Mouse (Mus musculus) erythroblast, embryonic 14.5 days (primary cell): ENCODE results near the gene Nsmce1. TPM values are rescaled to one million over a fixed set of nuclear protein-coding genes. Genes with fewer than 3 reads are reported as not detected.

Source experiments
- H3K27me3 ChIP-seq: 2 replicates; pipeline ENCODE4 v1.6.1; 2012; ENCODE audit warnings: inconsistent platforms; ENCODE audit not compliant: control insufficient read depth
- H3K36me3 ChIP-seq: 2 replicates; pipeline ENCODE4 v1.6.1; 2012; ENCODE audit warnings: mild to moderate bottlenecking, inconsistent platforms; ENCODE audit not compliant: control insufficient read depth
- H3K4me1 ChIP-seq: 2 replicates; pipeline ENCODE4 v1.6.1; 2012; ENCODE audit warnings: inconsistent platforms; ENCODE audit not compliant: control insufficient read depth
- H3K4me3 ChIP-seq: replicated peaks from 2 replicates; pipeline ENCODE3; 2012; ENCODE audit warnings: moderate library complexity, mild to moderate bottlenecking, inconsistent platforms
- H3K9me3 ChIP-seq: 2 replicates; pipeline ENCODE4 v1.6.1; 2012; ENCODE audit warnings: low read length, inconsistent platforms, mixed read lengths; ENCODE audit not compliant: control insufficient read depth
- GATA1 ChIP-seq: IDR thresholded peaks from 2 replicates; pipeline ENCODE4 v1.6.1; 2012; ENCODE audit warnings: low read length, inconsistent platforms, mixed read lengths
- TAL1 ChIP-seq: IDR thresholded peaks from 3 replicates; pipeline ENCODE4 v1.6.1; 2012; ENCODE audit warnings: low read length, inconsistent platforms, mixed read lengths
- polyA plus RNA-seq: library from polyadenylated mRNA; stranded (reverse); fragments of >175 nt; gene quantifications from 2 replicates; pipeline ENCODE4 v1.2.3, GENCODE M21; 2012

Gene Nsmce1
- polyA plus RNA-seq, 1 experiment: 2.9 TPM

DNA sequence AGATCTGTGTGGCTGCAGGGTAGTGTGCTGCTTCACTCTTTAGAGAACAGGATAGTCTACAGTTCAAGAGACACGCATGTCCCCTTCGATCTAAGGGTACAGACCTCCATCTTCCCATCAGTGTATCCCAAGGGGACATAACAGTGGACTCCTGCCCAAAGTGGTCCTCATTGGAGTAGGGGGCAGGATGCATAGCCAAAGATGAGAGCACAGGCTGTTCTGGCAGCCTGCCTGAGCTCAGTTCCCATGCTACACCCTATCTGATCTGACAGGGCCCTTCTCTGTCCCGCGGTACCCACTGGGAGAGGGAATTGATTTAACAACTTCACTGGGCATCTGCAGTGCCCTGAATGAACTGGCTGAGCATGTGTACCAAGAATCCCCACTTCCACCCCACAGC lies 37.7 kb downstream of the Nsmce1 start:
- H3K4me3 ChIP-seq: no peak overlapping the region
- TF ChIP-seq TAL1 (no peak), GATA1 (no peak)
- no peaks in the 10 kb centered on the region for H3K9me3 ChIP-seq
- H3K36me3 ChIP-seq: peaks cover 80% of the 10 kb centered on the region
- H3K27me3 ChIP-seq: no peaks in the 10 kb centered on the region
- peaks cover 16% of the 10 kb centered on the region for H3K4me1 ChIP-seq

DNA sequence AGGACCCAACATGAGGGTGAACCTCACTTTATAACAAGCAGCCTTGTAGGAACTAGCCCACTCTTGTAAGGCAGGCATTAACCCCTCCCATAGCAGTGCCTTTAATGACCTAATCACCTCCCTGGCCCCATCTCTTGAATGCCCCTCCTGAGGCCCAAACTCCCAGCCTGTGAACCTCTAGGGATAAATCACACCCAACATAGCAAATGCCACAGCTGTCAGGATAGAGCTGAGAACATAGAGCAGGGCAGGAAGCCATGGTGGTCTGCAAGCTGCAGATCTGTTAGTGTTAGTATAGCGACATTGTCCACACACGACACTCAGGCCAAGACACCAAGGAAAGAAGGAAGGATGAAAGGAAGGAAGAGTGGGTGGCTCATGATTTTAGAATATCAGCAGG lies 40.3 kb downstream of the Nsmce1 start:
- no peaks in the 10 kb centered on the region for H3K27me3 ChIP-seq
- no peak overlapping the region for H3K4me3 ChIP-seq
- peaks cover 72% of the 10 kb centered on the region for H3K36me3 ChIP-seq
- peaks cover 29% of the 10 kb centered on the region for H3K4me1 ChIP-seq
- peaks cover 5% of the 10 kb centered on the region; the same call in 1 of the 2 replicates for H3K9me3 ChIP-seq
- TF ChIP-seq GATA1 (no peak), TAL1 (no peak)

- Histone ChIP-seq H3K4me1 (peaks cover 33% of the 10 kb centered on the region), H3K27me3 (no peaks in the 10 kb centered on the region), H3K36me3 (peaks cover 70% of the 10 kb centered on the region), H3K9me3 (peaks cover 5% of the 10 kb centered on the region; the same call in 1 of the 2 replicates), H3K4me3 (no peak overlapping the region)
- TF ChIP-seq TAL1 (no peak), GATA1 (no peak)
These were observed 40.7 kb downstream of the Nsmce1 start for GRCm38 (mm10) chr7:125450678-125451077.

- peaks cover 64% of the 10 kb centered on the region for H3K4me1 ChIP-seq
- peaks cover 16% of the 10 kb centered on the region for H3K36me3 ChIP-seq
- peak within 1 kb of the TSS; percentile 79 for H3K4me3 ChIP-seq
- peaks cover 5% of the 10 kb centered on the region; the same call in 1 of the 2 replicates for H3K9me3 ChIP-seq
- TF ChIP-seq GATA1 (no peak), TAL1 (no peak)
- no peaks in the 10 kb centered on the region for H3K27me3 ChIP-seq
These were observed 46.7 kb downstream of the Nsmce1 start, which contains the start of gene Kdm8 for GRCm38 (mm10) chr7:125444464-125445401. Gene Kdm8, plus strand, starts transcription at chr7:125444676.

- H3K9me3 ChIP-seq: peaks cover 10% of the 10 kb centered on the region
- peaks cover 57% of the 10 kb centered on the region for H3K4me1 ChIP-seq
- TF ChIP-seq TAL1: no peak
- TF ChIP-seq GATA1: no peak
- H3K4me3 ChIP-seq: peak overlapping the region; percentile 79
- H3K27me3 ChIP-seq: no peaks in the 10 kb centered on the region
- peaks cover 16% of the 10 kb centered on the region for H3K36me3 ChIP-seq
These were observed 47.3 kb downstream of the Nsmce1 start for GRCm38 (mm10) chr7:125444076-125444463.

DNA sequence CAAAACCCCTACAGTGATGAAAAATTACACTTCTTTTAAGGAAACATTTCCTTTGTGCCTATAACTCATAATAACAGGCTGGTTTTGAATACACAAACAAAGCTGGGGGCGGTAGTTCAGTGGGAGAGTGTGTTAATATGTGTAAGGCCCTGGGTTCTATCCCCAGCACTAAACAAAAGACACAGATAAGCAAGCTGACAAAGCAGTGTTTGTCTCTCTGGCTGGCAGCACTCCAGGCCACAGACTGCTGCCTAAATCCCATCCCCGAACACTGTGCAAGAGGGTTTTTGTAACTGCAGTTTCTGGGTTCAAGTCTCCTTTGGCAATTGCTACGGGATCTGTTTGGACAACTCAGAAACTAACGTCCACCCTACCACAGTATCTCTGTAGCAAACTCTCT lies 49.1 kb downstream of the Nsmce1 start:
- Histone ChIP-seq H3K4me1 (peaks cover 54% of the 10 kb centered on the region), H3K27me3 (no peaks in the 10 kb centered on the region), H3K4me3 (no peak overlapping the region), H3K36me3 (peaks cover 14% of the 10 kb centered on the region), H3K9me3 (peaks cover 11% of the 10 kb centered on the region)
- TF ChIP-seq TAL1 (no peak), GATA1 (no peak)

GRCm38 (mm10) chr7:125434666-125435290 lies 56.6 kb downstream of the Nsmce1 start:
- TF ChIP-seq TAL1: no peak
- TF ChIP-seq GATA1: no peak
- Histone ChIP-seq H3K36me3 (no peaks in the 10 kb centered on the region), H3K4me1 (peaks cover 39% of the 10 kb centered on the region), H3K9me3 (peaks cover 10% of the 10 kb centered on the region), H3K27me3 (no peaks in the 10 kb centered on the region), H3K4me3 (no peak overlapping the region)

- TF ChIP-seq TAL1 (no peak), GATA1 (no peak)
- no peaks in the 10 kb centered on the region for H3K36me3 ChIP-seq
- 0 out of 2 replicates have a peak, but pooled peaks cover 4% of the 10 kb centered on the region for H3K9me3 ChIP-seq
- H3K27me3 ChIP-seq: no peaks in the 10 kb centered on the region
- H3K4me1 ChIP-seq: peaks cover 47% of the 10 kb centered on the region
- H3K4me3 ChIP-seq: no peak overlapping the region
These were observed 57.5 kb downstream of the Nsmce1 start for GRCm38 (mm10) chr7:125433874-125434273.

GRCm38 (mm10) chr7:125430170-125430842 lies 61.1 kb downstream of the Nsmce1 start:
- Histone ChIP-seq H3K27me3 (no peaks in the 10 kb centered on the region), H3K4me1 (peaks cover 63% of the 10 kb centered on the region), H3K36me3 (no peaks in the 10 kb centered on the region; the same call in 1 of the 2 replicates), H3K9me3 (0 out of 2 replicates have a peak, but pooled peaks cover 4% of the 10 kb centered on the region), H3K4me3 (no peak overlapping the region)
- no peak for TF ChIP-seq GATA1
- no peak for TF ChIP-seq TAL1
